Mouse (Mus musculus) heart, postnatal 0 days (tissue): ENCODE data around the gene Gpr65. TPM values are rescaled to one million over a fixed set of nuclear protein-coding genes. Genes with fewer than 3 reads are reported as not detected.

ENCODE experiments used
- ATAC-seq: fragments of 200-750 bp; cut with Nextera tagmentation; 2 replicates; pipeline ENCODE4 v1.8.0; 2017; ENCODE audit warnings: low read depth, moderate number of reproducible peaks, moderate library complexity; ENCODE audit not compliant: insufficient read depth
- DNase-seq: peaks from one replicate; pipeline ENCODE4 v3.0.0-alpha.2; 2016; ENCODE audit warnings: low spot score
- H3K27ac ChIP-seq: fragments of 300-500 bp; sonication (generic); 2 replicates; pipeline ENCODE4 v1.5.1; 2014; ENCODE audit warnings: low read depth, mild to moderate bottlenecking
- H3K27me3 ChIP-seq: fragments of 300-500 bp; sonication (generic); 2 replicates; pipeline ENCODE4 v1.6.1; 2014; ENCODE audit warnings: low read length, mixed read lengths; ENCODE audit not compliant: control insufficient read depth, insufficient read depth
- H3K36me3 ChIP-seq: fragments of 300-500 bp; sonication (generic); replicated peaks from 2 replicates; pipeline ENCODE4 v1.6.1; 2014; ENCODE audit warnings: low read length, mixed read lengths; ENCODE audit not compliant: control insufficient read depth, insufficient read depth
- H3K4me1 ChIP-seq: fragments of 300-500 bp; sonication (generic); 2 replicates; pipeline ENCODE4 v1.6.1; 2014; ENCODE audit warnings: antibody characterized with exemption; ENCODE audit not compliant: control insufficient read depth, insufficient read depth
- H3K4me2 ChIP-seq: fragments of 300-500 bp; sonication (generic); 2 replicates; pipeline ENCODE4 v1.6.1; 2014; ENCODE audit warnings: low read depth, mild to moderate bottlenecking, low read length, moderate library complexity
- H3K4me3 ChIP-seq: fragments of 300-500 bp; sonication (generic); 2 replicates; pipeline ENCODE4 v1.5.1; 2014; ENCODE audit warnings: low read depth, low read length
- H3K9ac ChIP-seq: fragments of 300-500 bp; sonication (generic); replicated peaks from 2 replicates; pipeline ENCODE4 v1.6.1; 2014; ENCODE audit warnings: low read depth, low read length, mixed read lengths
- H3K9me3 ChIP-seq: fragments of 300-500 bp; sonication (generic); replicated peaks from 2 replicates; pipeline ENCODE4 v1.6.1; 2016; ENCODE audit warnings: low read length; ENCODE audit not compliant: control insufficient read depth
- CTCF ChIP-seq: IDR thresholded peaks from 2 replicates; pipeline ENCODE4 v1.5.1; 2016; ENCODE audit warnings: antibody characterized with exemption, control low read depth, low read depth
- EP300 ChIP-seq: IDR thresholded peaks from 2 replicates; pipeline ENCODE4 v1.6.1; 2016; ENCODE audit warnings: antibody characterized with exemption, low read depth
- WGBS: fragments of 180-500 bp; shearing (Covaris S2); extraction: QIAGEN DNeasy Blood & Tissue Kit; methylation state at CpG from one replicate; pipeline ENCODE4 v1.1.7; 2014; 5-methylcytosine and 5-hydroxymethylcytosine counted together
- polyA plus RNA-seq: library from polyadenylated mRNA; unstranded; fragments of >200 nt; fragmentation: Nextera tagmentation; extraction: Ambion mirVana; gene quantifications from 2 replicates; pipeline ENCODE4 v1.2.1, GENCODE M21; 2015
- total RNA-seq: library from RNA; depleted of rRNA; stranded (reverse); fragments of >200 nt; gene quantifications from 2 replicates; pipeline ENCODE4 v1.2.3, GENCODE M21; 2014; ENCODE audit warnings: low replicate concordance

Gpr65 gene
- total and polyA plus RNA-seq, 2 experiments from 2014 or later: 0.92 to 1.1 TPM

DNA sequence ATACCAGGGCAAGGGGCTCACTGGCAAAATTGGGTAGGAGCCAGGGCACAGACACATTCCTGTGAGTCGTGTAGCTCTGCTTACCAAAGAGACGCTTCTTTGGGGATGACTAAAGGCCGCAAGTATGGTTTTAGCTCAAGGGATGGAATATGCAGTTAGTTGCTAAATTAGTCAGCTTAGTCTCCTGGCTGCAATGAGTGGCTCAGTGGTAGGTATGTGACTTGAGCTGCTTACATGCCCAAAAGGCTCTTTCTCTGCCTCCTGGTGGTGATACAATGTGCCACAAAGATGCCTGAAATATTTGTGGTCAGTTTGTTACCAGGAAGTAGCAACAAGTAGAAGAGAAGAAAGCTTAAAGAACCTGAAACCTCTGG is 15.0 kb downstream of the Gpr65 start:
- no peak overlapping the region for H3K4me3 ChIP-seq
- 18% methylated on average over 3 of the region's 3 CpGs for WGBS
- DNase-seq (peak; percentile 15), ATAC-seq (peak; percentile 51; the same call in 1 of the 2 replicates)
- H3K4me1 ChIP-seq: no peaks in the 10 kb centered on the region
- H3K27me3 ChIP-seq: no peaks in the 10 kb centered on the region
- no peak overlapping the region for H3K27ac ChIP-seq
- H3K9me3 ChIP-seq: no peaks in the 10 kb centered on the region
- H3K36me3 ChIP-seq: no peaks in the 10 kb centered on the region
- TF ChIP-seq EP300 (no peak), CTCF (peak; percentile 38)
- no peak overlapping the region for H3K4me2 ChIP-seq
- H3K9ac ChIP-seq: no peak overlapping the region

DNA sequence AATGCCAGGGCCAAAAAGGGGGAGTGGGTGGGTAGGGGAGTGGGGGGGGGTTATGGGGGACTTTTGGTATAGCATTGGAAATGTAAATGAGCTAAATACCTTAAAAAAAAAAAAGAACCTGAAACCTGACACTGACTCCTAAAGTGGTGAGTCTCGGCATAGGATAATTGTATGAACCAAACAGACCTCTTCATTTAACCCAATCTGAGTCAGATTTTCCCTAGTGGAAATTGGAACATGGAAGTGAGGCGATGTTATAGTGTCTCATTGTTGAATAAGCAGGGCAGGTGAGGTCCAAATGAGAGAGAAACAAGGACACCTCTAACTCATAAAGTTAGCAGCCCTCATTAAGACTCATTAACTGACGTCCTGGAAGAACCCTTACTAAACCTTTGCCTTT is 16.0 kb downstream of the Gpr65 start:
- Histone ChIP-seq H3K4me3 (no peak overlapping the region), H3K4me2 (no peak overlapping the region), H3K9me3 (no peaks in the 10 kb centered on the region), H3K27me3 (no peaks in the 10 kb centered on the region), H3K9ac (no peak overlapping the region), H3K27ac (no peak overlapping the region), H3K36me3 (no peaks in the 10 kb centered on the region), H3K4me1 (no peaks in the 10 kb centered on the region)
- WGBS: 87% methylated on average over 3 of the region's 3 CpGs
- DNase-seq (no peak), ATAC-seq (no peak)
- TF ChIP-seq EP300: no peak
- TF ChIP-seq CTCF: no peak

DNA sequence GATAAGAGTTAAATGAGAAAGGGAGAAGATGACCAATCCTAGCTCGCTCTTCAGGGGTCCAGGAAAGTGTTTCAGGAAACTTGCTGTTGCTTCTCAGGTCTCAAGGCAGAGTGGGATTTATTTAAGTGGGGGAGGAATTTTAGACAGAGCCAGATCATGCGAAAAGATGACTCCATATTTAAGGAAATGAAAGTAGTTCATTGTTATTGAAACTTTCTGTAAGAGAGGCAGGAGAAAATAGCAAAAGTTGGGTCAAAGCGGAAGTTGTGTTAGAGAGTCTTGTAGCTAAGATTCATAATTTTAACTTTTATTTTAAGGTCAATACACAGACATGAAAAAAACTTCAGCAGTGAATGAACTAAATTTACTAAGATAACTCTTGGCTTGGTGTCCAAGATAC is 22.0 kb downstream of the Gpr65 start:
- no peaks in the 10 kb centered on the region for H3K27me3 ChIP-seq
- no peak overlapping the region for H3K27ac ChIP-seq
- ATAC-seq (no peak), DNase-seq (no peak)
- H3K9me3 ChIP-seq: no peaks in the 10 kb centered on the region
- no peaks in the 10 kb centered on the region for H3K36me3 ChIP-seq
- H3K4me2 ChIP-seq: no peak overlapping the region
- H3K4me3 ChIP-seq: no peak overlapping the region
- TF ChIP-seq CTCF (no peak), EP300 (no peak)
- whole genome bisulfite sequencing: 72% methylated on average over 3 of the region's 3 CpGs
- H3K9ac ChIP-seq: no peak overlapping the region
- H3K4me1 ChIP-seq: no peaks in the 10 kb centered on the region

DNA sequence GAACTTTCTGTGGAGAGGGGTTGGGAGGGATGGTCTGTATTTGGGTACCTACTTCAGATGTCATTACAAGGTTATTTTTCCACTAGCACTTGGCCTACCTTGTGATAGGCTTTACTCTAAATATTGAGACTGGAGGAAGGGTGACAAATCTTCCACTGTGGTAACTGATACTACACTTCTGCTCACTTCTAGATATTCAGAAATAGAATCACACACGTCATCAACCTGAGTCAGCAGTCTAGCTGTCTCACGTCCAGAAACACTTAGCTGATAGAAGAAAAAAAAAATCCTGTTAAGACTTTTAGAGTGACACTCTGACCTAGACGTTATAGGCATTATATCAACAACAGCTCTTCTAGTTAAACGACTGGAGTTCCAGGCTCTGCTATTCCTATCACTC is 23.8 kb downstream of the Gpr65 start:
- H3K9ac ChIP-seq: no peak overlapping the region
- ATAC-seq (peak; percentile 44; the same call in 1 of the 2 replicates), DNase-seq (peak; percentile 10)
- H3K4me3 ChIP-seq: no peak overlapping the region
- no peak overlapping the region for H3K4me2 ChIP-seq
- H3K27ac ChIP-seq: no peak overlapping the region
- no peak for TF ChIP-seq CTCF
- no peak for TF ChIP-seq EP300
- 17% methylated on average over 4 of the region's 4 CpGs for WGBS
- no peaks in the 10 kb centered on the region for H3K9me3 ChIP-seq
- H3K36me3 ChIP-seq: no peaks in the 10 kb centered on the region
- H3K4me1 ChIP-seq: no peaks in the 10 kb centered on the region
- no peaks in the 10 kb centered on the region for H3K27me3 ChIP-seq

DNA sequence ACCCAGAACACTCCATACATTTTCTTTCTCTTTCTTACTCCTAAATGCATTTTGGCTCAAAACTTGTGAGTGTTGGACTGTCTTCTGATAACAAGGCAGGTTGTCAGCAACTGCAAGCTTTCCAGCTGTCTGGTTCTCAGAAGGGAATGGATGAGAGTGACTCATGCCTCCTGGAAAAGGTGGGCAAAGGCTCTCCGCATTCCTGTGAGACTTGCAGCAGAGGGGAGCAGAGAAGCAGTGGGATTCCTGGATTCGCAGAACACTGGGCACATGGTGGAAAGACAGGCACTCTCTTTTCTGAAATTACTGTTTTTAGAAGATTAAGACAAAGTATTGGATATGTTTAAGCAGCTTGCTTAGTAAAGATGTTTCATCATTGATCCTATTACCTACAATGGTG is 25.8 kb downstream of the Gpr65 start:
- Histone ChIP-seq H3K36me3 (no peaks in the 10 kb centered on the region), H3K9ac (no peak overlapping the region), H3K4me3 (no peak overlapping the region), H3K27ac (no peak overlapping the region), H3K9me3 (no peaks in the 10 kb centered on the region), H3K4me1 (no peaks in the 10 kb centered on the region), H3K4me2 (no peak overlapping the region), H3K27me3 (no peaks in the 10 kb centered on the region)
- 59% methylated on average over 2 of the region's 2 CpGs for WGBS
- ATAC-seq (no peak), DNase-seq (no peak)
- TF ChIP-seq EP300: no peak
- TF ChIP-seq CTCF: no peak

DNA sequence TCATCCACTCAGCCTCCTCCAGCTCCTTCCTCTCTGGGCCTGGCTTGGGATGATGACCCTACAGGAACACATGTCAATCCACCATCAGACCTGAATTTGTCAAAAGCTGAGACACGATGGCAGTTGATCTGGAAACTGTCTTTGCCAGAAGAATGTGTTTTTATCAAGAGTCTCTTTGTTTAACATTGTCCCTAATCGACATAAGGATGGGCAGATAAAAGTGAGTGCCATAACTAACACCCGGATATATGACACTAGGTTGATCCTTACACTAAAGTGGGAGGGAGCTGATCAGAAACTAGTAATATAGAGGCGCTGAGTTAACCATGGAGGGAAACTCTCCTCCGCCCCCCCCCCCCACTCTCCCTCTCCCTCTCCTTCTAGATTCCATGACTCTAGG is 33.5 kb downstream of the Gpr65 start:
- DNase-seq (no peak), ATAC-seq (no peak)
- no peak overlapping the region for H3K9ac ChIP-seq
- WGBS: 41% methylated on average over 5 of the region's 5 CpGs
- no peaks in the 10 kb centered on the region for H3K36me3 ChIP-seq
- H3K4me1 ChIP-seq: no peaks in the 10 kb centered on the region
- no peak for TF ChIP-seq EP300
- TF ChIP-seq CTCF: no peak
- H3K27ac ChIP-seq: no peak overlapping the region
- no peaks in the 10 kb centered on the region for H3K9me3 ChIP-seq
- no peaks in the 10 kb centered on the region for H3K27me3 ChIP-seq
- no peak overlapping the region for H3K4me3 ChIP-seq
- H3K4me2 ChIP-seq: no peak overlapping the region
